Mouse (Mus musculus) neural tube, embryonic 10.5 days (tissue): ENCODE data around the gene Fbln1.

ENCODE experiments used
- DNase-seq: peaks from one replicate; pipeline ENCODE4 v3.0.0-alpha.2; 2017; ENCODE audit warnings: low spot score; ENCODE audit errors: extremely low spot score

The Fbln1 gene

GRCm38 (mm10) chr15:85206703-85207075, 940 bp downstream of the Fbln1 start:
- no peak for DNase-seq

GRCm38 (mm10) chr15:85207081-85207480, 1.3 kb downstream of the Fbln1 start:
- DNase-seq = peak; percentile 44

GRCm38 (mm10) chr15:85207763-85208162, 2.0 kb downstream of the Fbln1 start:
- DNase-seq = peak; percentile 39

GRCm38 (mm10) chr15:85208332-85208731, 2.6 kb downstream of the Fbln1 start:
- DNase-seq = peak; percentile 36

- no peak for DNase-seq
These were observed 3.6 kb downstream of the Fbln1 start for GRCm38 (mm10) chr15:85209341-85209740.

- no peak for DNase-seq
These were observed 4.9 kb downstream of the Fbln1 start for GRCm38 (mm10) chr15:85210686-85211085.

- no peak for DNase-seq
These were observed 5.5 kb downstream of the Fbln1 start for GRCm38 (mm10) chr15:85211101-85211760.

- no peak for DNase-seq
These were observed 10.5 kb downstream of the Fbln1 start for GRCm38 (mm10) chr15:85216069-85216813.

- DNase-seq = no peak
These were observed 13.0 kb downstream of the Fbln1 start for GRCm38 (mm10) chr15:85218617-85219265.

GRCm38 (mm10) chr15:85220371-85220770, 14.6 kb downstream of the Fbln1 start:
- DNase-seq = no peak

- no peak for DNase-seq
These were observed 15.5 kb downstream of the Fbln1 start for GRCm38 (mm10) chr15:85221115-85221854.

- DNase-seq = no peak
These were observed 19.9 kb downstream of the Fbln1 start for GRCm38 (mm10) chr15:85225693-85226092.

GRCm38 (mm10) chr15:85226841-85227240, 21.1 kb downstream of the Fbln1 start:
- no peak for DNase-seq

GRCm38 (mm10) chr15:85228568-85228967, 22.8 kb downstream of the Fbln1 start:
- no peak for DNase-seq

GRCm38 (mm10) chr15:85229960-85230535, 24.3 kb downstream of the Fbln1 start:
- DNase-seq = no peak

GRCm38 (mm10) chr15:85230613-85231012, 24.9 kb downstream of the Fbln1 start:
- DNase-seq = no peak

- DNase-seq = peak; percentile 83
These were observed 25.9 kb downstream of the Fbln1 start for GRCm38 (mm10) chr15:85231443-85232255.

- DNase-seq = no peak
These were observed 26.4 kb downstream of the Fbln1 start for GRCm38 (mm10) chr15:85232256-85232535.

- no peak for DNase-seq
These were observed 26.9 kb downstream of the Fbln1 start for GRCm38 (mm10) chr15:85232543-85233250.

- no peak for DNase-seq
These were observed 27.5 kb downstream of the Fbln1 start for GRCm38 (mm10) chr15:85233251-85233611.
